8 mouse cellular contexts compared by ENCODE assay signal in genomic region chr16:49856661-49857060, GRCm38 (mm10). TPM values are rescaled to one million over a fixed set of nuclear protein-coding genes. Genes with fewer than 3 reads are reported as not detected.
A peak's percentile ranks its signal among the peaks of the same experiment; 100 is the strongest.
DNase-seq lines count a peak whose midpoint lies in the region; ATAC-seq and TF ChIP-seq lines count a peak whose summit lies in the region.

No protein-coding gene starts in this region.

- H3K9me3 ChIP-seq in megakaryocyte, embryonic 14.5 days: no peaks in the 10 kb centered on the region
- H3K9me3 ChIP-seq in embryonic facial prominence, embryonic 15.5 days (replicated peaks): no peaks in the 10 kb centered on the region
- no peaks in the 10 kb centered on the region for H3K9me3 ChIP-seq in limb, embryonic 12.5 days

- H3K4me3 ChIP-seq in megakaryocyte, embryonic 14.5 days (replicated peaks): peak overlapping the region; percentile 99
- peak overlapping the region; percentile 87 for H3K4me3 ChIP-seq in embryonic facial prominence, embryonic 15.5 days (replicated peaks)
- peak overlapping the region; percentile 90 for H3K4me3 ChIP-seq in limb, embryonic 12.5 days (replicated peaks)
- H3K4me3 ChIP-seq in small intestine, adult 2 months (ENCODE audit: low read depth, low read length): peak overlapping the region; percentile 73; the same call in 1 of the 2 replicates

- H3K36me3 ChIP-seq in megakaryocyte, embryonic 14.5 days (replicated peaks; ENCODE audit: low read length): peaks cover 36% of the 10 kb centered on the region
- H3K36me3 ChIP-seq in embryonic facial prominence, embryonic 15.5 days: 0 out of 2 replicates have a peak, but pooled peaks cover 2% of the 10 kb centered on the region
- no peaks in the 10 kb centered on the region for H3K36me3 ChIP-seq in limb, embryonic 12.5 days
- peaks cover 3% of the 10 kb centered on the region for H3K36me3 ChIP-seq in small intestine, adult 2 months (ENCODE audit: control insufficient read depth, insufficient read depth, low read length)

- no peak for ATAC-seq in megakaryocyte, adult 5-6 weeks (ENCODE audit: poor library complexity, severe bottlenecking)
- no peak for ATAC-seq in embryonic facial prominence, embryonic 15.5 days (ENCODE audit: insufficient number of reproducible peaks, low FRiP score, low TSS enrichment, low read depth)
- no peak for ATAC-seq in limb, embryonic 12.5 days (ENCODE audit: insufficient number of reproducible peaks, insufficient read depth, low FRiP score, low TSS enrichment, low read depth)

- peaks cover 62% of the 10 kb centered on the region for H3K4me1 ChIP-seq in megakaryocyte, embryonic 14.5 days
- H3K4me1 ChIP-seq in embryonic facial prominence, embryonic 15.5 days: peaks cover 22% of the 10 kb centered on the region
- peaks cover 5% of the 10 kb centered on the region for H3K4me1 ChIP-seq in limb, embryonic 12.5 days (replicated peaks)
- peaks cover 11% of the 10 kb centered on the region; the same call in 1 of the 2 replicates for H3K4me1 ChIP-seq in small intestine, adult 2 months (ENCODE audit: control insufficient read depth, insufficient read depth, insufficient read length, low read length)

- DNase-seq in right cerebral cortex, postnatal 10 days (ENCODE audit: low spot score in 2 of 2): no peak
- no peak for DNase-seq in right cerebral cortex, adult 18-20 months
- DNase-seq in gastrocnemius, adult 8-10 months (ENCODE audit: low spot score in 2 of 2): no peak

- no peak overlapping the region for H3K27ac ChIP-seq in embryonic facial prominence, embryonic 15.5 days (replicated peaks)
- H3K27ac ChIP-seq in limb, embryonic 12.5 days: no peak overlapping the region
- H3K27ac ChIP-seq in small intestine, adult 2 months (ENCODE audit: insufficient read depth, low read depth, low read length): peak overlapping the region; percentile 97

- H3K9ac ChIP-seq in embryonic facial prominence, embryonic 15.5 days: peak overlapping the region; percentile 87; the same call in 1 of the 2 replicates
- peak overlapping the region; percentile 85 for H3K9ac ChIP-seq in limb, embryonic 12.5 days (replicated peaks)

- no peak for TF ChIP-seq POLR2A in small intestine, adult 2 months (IDR thresholded peaks at IDR 0.05; ENCODE audit: low read depth, low read length)

- H3K4me2 ChIP-seq in embryonic facial prominence, embryonic 15.5 days (replicated peaks): peak overlapping the region; percentile 71
- peak overlapping the region; percentile 72 for H3K4me2 ChIP-seq in limb, embryonic 12.5 days

- no peak for TF ChIP-seq CTCF in small intestine, adult 2 months (IDR thresholded peaks at IDR 0.05; ENCODE audit: extremely low read depth, insufficient read length, insufficient replicate concordance, low read depth, low read length)

- WGBS in embryonic facial prominence, embryonic 15.5 days: 19% methylated on average over 8 of the region's 8 CpGs
- WGBS in limb, embryonic 12.5 days: 38% methylated on average over 8 of the region's 8 CpGs
- WGBS in small intestine, adult 2 months: 2% methylated on average over 8 of the region's 8 CpGs

- no peaks in the 10 kb centered on the region for H3K27me3 ChIP-seq in megakaryocyte, embryonic 14.5 days (replicated peaks)
- no peaks in the 10 kb centered on the region for H3K27me3 ChIP-seq in embryonic facial prominence, embryonic 15.5 days
- H3K27me3 ChIP-seq in limb, embryonic 12.5 days: no peaks in the 10 kb centered on the region
- no peaks in the 10 kb centered on the region for H3K27me3 ChIP-seq in small intestine, adult 2 months (ENCODE audit: control insufficient read depth, insufficient read depth, low read length)

RNA-seq across cellular contexts. Expression of gene Cd47, which starts 56.3 kb away (rescaled TPM):
- 98.5 and 119 TPM in 2 replicates for polyA plus RNA-seq in megakaryocyte, embryonic 14.5 days (2012; ENCODE audit: insufficient read depth, low replicate concordance)
- total RNA-seq in megakaryocyte, adult 5-6 weeks (2015): 343 and 360 TPM in 2 replicates
- total RNA-seq in megakaryocyte, adult 5-6 weeks (2017): 145 and 164 TPM in 2 replicates
- polyA plus RNA-seq in embryonic facial prominence, embryonic 15.5 days (2015; fragmentation: Nextera tagmentation; extraction: Ambion mirVana): 104 and 109 TPM in 2 replicates
- polyA plus RNA-seq in limb, embryonic 12.5 days (2016; fragmentation: Nextera tagmentation; extraction: Ambion mirVana): 40.0 TPM in 2 replicates
- 21.7 and 56.8 TPM in 2 replicates for polyA plus RNA-seq in small intestine, adult 2 months (2012; rRNA removed)
- total RNA-seq in gastrocnemius, adult 8-10 months (2022): 10 to 100 TPM; 21.9 to 27.5 (median 24.5) TPM
